Mouse (Mus musculus) neural tube, embryonic 14.5 days (tissue): ENCODE measurements around the gene Car8. TPM values are rescaled to one million over a fixed set of nuclear protein-coding genes. Genes with fewer than 3 reads are reported as not detected.

Experiments
- ATAC-seq: fragments of 200-750 bp; cut with Nextera tagmentation; 2 replicates; pipeline ENCODE4 v1.8.0; 2017; ENCODE audit warnings: low read depth, mild to moderate bottlenecking, moderate TSS enrichment, moderate library complexity
- H3K27ac ChIP-seq: fragments of 300-500 bp; sonication (generic); 2 replicates; pipeline ENCODE4 v1.5.1; 2014; ENCODE audit warnings: low read depth, mild to moderate bottlenecking, control low read depth, low read length, moderate library complexity, mixed read lengths
- H3K27me3 ChIP-seq: fragments of 300-500 bp; sonication (generic); 2 replicates; pipeline ENCODE4 v1.6.1; 2014; ENCODE audit warnings: low read length; ENCODE audit not compliant: control insufficient read depth, insufficient read depth
- H3K36me3 ChIP-seq: fragments of 300-500 bp; sonication (generic); 2 replicates; pipeline ENCODE4 v1.6.1; 2014; ENCODE audit warnings: low read length, mixed read lengths; ENCODE audit not compliant: control insufficient read depth, insufficient read depth
- H3K4me1 ChIP-seq: fragments of 300-500 bp; sonication (generic); 2 replicates; pipeline ENCODE4 v1.6.1; 2014; ENCODE audit warnings: low read length; ENCODE audit not compliant: control insufficient read depth, insufficient read depth
- H3K4me2 ChIP-seq: fragments of 300-500 bp; sonication (generic); 2 replicates; pipeline ENCODE4 v1.6.1; 2014; ENCODE audit warnings: mild to moderate bottlenecking, low read depth, low read length, control low read depth
- H3K4me3 ChIP-seq: fragments of 300-500 bp; sonication (generic); 2 replicates; pipeline ENCODE4 v1.5.1; 2014; ENCODE audit warnings: low read depth, low read length, control low read depth, mixed read lengths
- H3K9ac ChIP-seq: fragments of 300-500 bp; sonication (generic); replicated peaks from 2 replicates; pipeline ENCODE4 v1.6.1; 2014; ENCODE audit warnings: low read depth, mild to moderate bottlenecking, control low read depth, low read length, mixed read lengths
- H3K9me3 ChIP-seq: fragments of 300-500 bp; sonication (generic); 2 replicates; pipeline ENCODE4 v1.6.1; 2016; ENCODE audit warnings: low read length; ENCODE audit not compliant: control insufficient read depth
- WGBS: fragments of 180-500 bp; shearing (Covaris S2); extraction: QIAGEN DNeasy Blood & Tissue Kit; methylation state at CpG from one replicate; pipeline ENCODE4 v1.1.7; 2014; 5-methylcytosine and 5-hydroxymethylcytosine counted together
- polyA plus RNA-seq: library from polyadenylated mRNA; unstranded; fragments of >200 nt; fragmentation: Nextera tagmentation; extraction: Ambion mirVana; gene quantifications from 2 replicates; pipeline ENCODE4 v1.2.1, GENCODE M21; 2014

Gene Car8
- polyA plus RNA-seq, 1 experiment from 2014 or later: 4.4 TPM

DNA sequence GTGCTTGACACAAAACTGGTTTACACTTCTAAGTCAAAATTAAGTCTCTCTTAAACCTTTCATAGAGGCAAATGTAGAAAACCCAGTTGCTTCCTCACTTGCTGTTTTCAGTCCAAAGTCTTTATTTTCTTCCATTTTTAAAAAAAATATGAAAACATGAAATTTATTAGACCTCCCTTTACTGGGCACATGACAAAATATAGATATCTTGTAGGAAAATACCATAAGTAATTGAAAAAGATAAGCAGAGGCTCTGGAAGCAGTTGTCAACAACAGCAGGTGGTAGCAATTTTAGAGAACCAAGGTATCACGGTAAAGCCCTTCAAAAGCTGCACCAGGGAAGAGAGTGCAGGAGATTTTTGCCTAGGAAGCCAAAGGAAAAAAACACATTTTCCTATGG is 30.9 kb downstream of the Car8 start:
- Histone ChIP-seq H3K4me3 (no peak overlapping the region), H3K27me3 (no peaks in the 10 kb centered on the region), H3K36me3 (no peaks in the 10 kb centered on the region), H3K9me3 (no peaks in the 10 kb centered on the region), H3K4me2 (no peak overlapping the region), H3K9ac (no peak overlapping the region), H3K27ac (no peak overlapping the region), H3K4me1 (no peaks in the 10 kb centered on the region)
- no peak for ATAC-seq
- WGBS: 90% methylated on average over 1 of the region's 1 CpGs

- Histone ChIP-seq H3K4me3 (no peak overlapping the region), H3K27me3 (no peaks in the 10 kb centered on the region), H3K4me1 (no peaks in the 10 kb centered on the region), H3K9ac (no peak overlapping the region), H3K27ac (no peak overlapping the region), H3K36me3 (no peaks in the 10 kb centered on the region), H3K4me2 (no peak overlapping the region), H3K9me3 (no peaks in the 10 kb centered on the region)
- WGBS: 91% methylated on average over 6 of the region's 6 CpGs
- no peak for ATAC-seq
Observed at GRCm38 (mm10) chr4:8206918-8207573, 31.8 kb downstream of the Car8 start.

- Histone ChIP-seq H3K4me2 (no peak overlapping the region), H3K27ac (no peak overlapping the region), H3K4me1 (no peaks in the 10 kb centered on the region), H3K27me3 (no peaks in the 10 kb centered on the region), H3K4me3 (no peak overlapping the region), H3K9me3 (no peaks in the 10 kb centered on the region), H3K9ac (no peak overlapping the region), H3K36me3 (no peaks in the 10 kb centered on the region)
- ATAC-seq: no peak
- 77% methylated on average over 4 of the region's 4 CpGs for WGBS
Observed at GRCm38 (mm10) chr4:8205089-8205649, 33.7 kb downstream of the Car8 start.

GRCm38 (mm10) chr4:8203367-8203766 is 35.5 kb downstream of the Car8 start:
- WGBS: 53% methylated on average over 1 of the region's 1 CpGs
- ATAC-seq: no peak
- Histone ChIP-seq H3K4me1 (no peaks in the 10 kb centered on the region), H3K4me3 (no peak overlapping the region), H3K4me2 (no peak overlapping the region), H3K27me3 (no peaks in the 10 kb centered on the region), H3K9me3 (no peaks in the 10 kb centered on the region), H3K36me3 (no peaks in the 10 kb centered on the region), H3K9ac (no peak overlapping the region), H3K27ac (no peak overlapping the region)

DNA sequence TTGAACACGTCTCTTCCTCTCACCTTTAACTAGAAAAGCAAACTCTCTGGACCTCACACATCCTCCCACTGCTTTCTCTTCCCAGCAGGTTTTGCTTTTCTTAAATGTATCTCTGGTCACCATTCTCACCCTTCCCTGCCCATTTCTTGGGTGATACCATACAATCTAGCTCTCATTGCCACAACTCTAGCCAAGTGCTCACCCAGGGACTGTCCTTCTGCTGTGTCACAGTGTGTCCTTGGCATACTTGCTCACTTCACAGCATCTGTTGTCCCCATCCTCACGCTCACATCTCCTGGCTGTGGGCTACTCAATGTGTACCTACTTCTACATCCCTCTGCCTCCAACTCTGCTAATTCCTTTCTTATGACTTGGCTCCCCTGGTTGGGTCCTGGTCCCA is 37.2 kb downstream of the Car8 start:
- Histone ChIP-seq H3K9ac (no peak overlapping the region), H3K4me1 (no peaks in the 10 kb centered on the region), H3K27me3 (no peaks in the 10 kb centered on the region), H3K4me2 (no peak overlapping the region), H3K9me3 (no peaks in the 10 kb centered on the region), H3K27ac (no peak overlapping the region), H3K36me3 (no peaks in the 10 kb centered on the region), H3K4me3 (no peak overlapping the region)
- ATAC-seq: no peak
- 78% methylated on average over 2 of the region's 2 CpGs for WGBS

GRCm38 (mm10) chr4:8200081-8200480 is 38.8 kb downstream of the Car8 start:
- 76% methylated on average over 5 of the region's 5 CpGs for WGBS

DNA sequence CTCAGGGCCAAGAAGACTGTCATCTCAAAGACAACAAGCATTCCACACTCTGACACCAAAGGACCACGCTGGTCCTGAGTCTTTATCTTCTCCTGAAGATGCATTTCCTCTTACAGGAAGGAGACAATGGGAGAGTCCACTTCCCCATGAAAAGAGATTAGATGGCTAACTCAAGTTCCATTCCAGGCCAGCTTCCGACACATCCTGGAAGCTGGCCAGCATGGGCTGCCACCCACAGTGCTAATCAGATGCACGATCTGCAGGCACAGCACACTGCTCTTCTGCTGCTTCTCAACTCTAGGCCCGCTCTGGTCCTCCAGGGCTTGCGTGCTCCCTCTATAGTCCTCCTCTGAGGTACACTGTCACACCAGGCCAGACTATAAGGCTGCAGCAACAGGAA is 40.8 kb downstream of the Car8 start:
- no peak for ATAC-seq
- Histone ChIP-seq H3K4me1 (no peaks in the 10 kb centered on the region), H3K27ac (no peak overlapping the region), H3K9ac (no peak overlapping the region), H3K4me3 (no peak overlapping the region), H3K4me2 (no peak overlapping the region), H3K36me3 (no peaks in the 10 kb centered on the region), H3K27me3 (no peaks in the 10 kb centered on the region), H3K9me3 (no peaks in the 10 kb centered on the region)
- WGBS: 62% methylated on average over 5 of the region's 5 CpGs

More at GRCm38 (mm10) chr4:8200081-8200480, 38.8 kb downstream of the Car8 start:
- Histone ChIP-seq H3K9me3 (no peaks in the 10 kb centered on the region), H3K9ac (no peak overlapping the region), H3K4me1 (no peaks in the 10 kb centered on the region), H3K27ac (no peak overlapping the region), H3K27me3 (no peaks in the 10 kb centered on the region), H3K4me2 (no peak overlapping the region), H3K36me3 (no peaks in the 10 kb centered on the region), H3K4me3 (no peak overlapping the region)
- ATAC-seq: no peak

GRCm38 (mm10) chr4:8190441-8190840 is 48.4 kb downstream of the Car8 start:
- Histone ChIP-seq H3K9ac (no peak overlapping the region), H3K4me2 (no peak overlapping the region), H3K27ac (no peak overlapping the region), H3K4me3 (no peak overlapping the region), H3K27me3 (no peaks in the 10 kb centered on the region), H3K4me1 (no peaks in the 10 kb centered on the region), H3K36me3 (no peaks in the 10 kb centered on the region), H3K9me3 (no peaks in the 10 kb centered on the region)
- no peak for ATAC-seq
- 70% methylated on average over 4 of the region's 4 CpGs for WGBS

- ATAC-seq: no peak
- Histone ChIP-seq H3K4me2 (no peak overlapping the region), H3K4me3 (no peak overlapping the region), H3K27me3 (no peaks in the 10 kb centered on the region), H3K36me3 (no peaks in the 10 kb centered on the region), H3K27ac (no peak overlapping the region), H3K9me3 (no peaks in the 10 kb centered on the region), H3K4me1 (no peaks in the 10 kb centered on the region), H3K9ac (no peak overlapping the region)
- WGBS: 75% methylated on average over 8 of the region's 8 CpGs
Observed at GRCm38 (mm10) chr4:8186921-8187687, 51.7 kb downstream of the Car8 start.
